Mouse (Mus musculus) left cerebral cortex, postnatal 25 days (tissue): Measurements from ENCODE around the gene Paqr4. TPM values are rescaled to one million over a fixed set of nuclear protein-coding genes. Genes with fewer than 3 reads are reported as not detected.

Experiments used
- total RNA-seq, 2 experiments: library from RNA; stranded (reverse); gene quantifications; 2 replicates each; pipeline ENCODE4 v1.2.3; 2021

Gene Paqr4
- total RNA-seq, 2 experiments from 2014 or later: 52.8 to 58.2 TPM

Other genes starting within 250 kb of the Paqr4 start
- 1 to 10 TPM; 6.5 to 7.0 TPM for gene Zfp213, start 176.6 kb downstream of the Paqr4 start, total RNA-seq
- 10 to 100 TPM; 23.7 to 25.3 TPM for gene Zfp13, start 141.4 kb downstream of the Paqr4 start, total RNA-seq
- gene Zscan10, start 140.0 kb downstream of the Paqr4 start, total RNA-seq: not detected
- gene Mmp25, start 95.6 kb downstream of the Paqr4 start, total RNA-seq: under 1 TPM; 0.32 to 0.34 TPM
- not detected for gene Bicdl2, start 80.4 kb downstream of the Paqr4 start, total RNA-seq
- 100 to 1,000 TPM; 127 to 129 TPM for gene Hcfc1r1, start 67.3 kb downstream of the Paqr4 start, total RNA-seq
- gene Thoc6, start 67.0 kb downstream of the Paqr4 start, total RNA-seq: 1 to 10 TPM; 5.2 to 7.4 TPM
- gene Tnfrsf12a, start 63.4 kb downstream of the Paqr4 start, total RNA-seq: 10 to 100 TPM; 10.3 to 13.5 TPM
- gene Cldn6, start 61.6 kb downstream of the Paqr4 start, total RNA-seq: not detected
- under 1 TPM in 1 of 2 experiments, not detected in 1; 0.25 TPM for gene Cldn9, start 56.8 kb downstream of the Paqr4 start, total RNA-seq
- not detected for gene 1520401A03Rik, start 18.1 kb downstream of the Paqr4 start, total RNA-seq
- 1 to 10 TPM; 3.0 to 3.3 TPM for gene Pkmyt1, start 14.5 kb downstream of the Paqr4 start, total RNA-seq
- under 1 TPM; 0.60 to 0.71 TPM for gene Kremen2, start 5.0 kb upstream of the Paqr4 start, total RNA-seq
- gene Flywch1, start 30.7 kb upstream of the Paqr4 start, total RNA-seq: 100 to 1,000 TPM; 304 to 305 TPM
- gene Flywch2, start 45.2 kb upstream of the Paqr4 start, total RNA-seq: 10 to 100 TPM; 14.5 to 15.4 TPM
- 100 to 1,000 TPM; 495 to 577 TPM for gene Srrm2, start 49.7 kb upstream of the Paqr4 start, total RNA-seq
- 100 to 1,000 TPM; 359 to 371 TPM for gene Elob, start 88.3 kb upstream of the Paqr4 start, total RNA-seq
- not detected for gene Prss33, start 95.2 kb upstream of the Paqr4 start, total RNA-seq
- gene Prss32, start 103.0 kb upstream of the Paqr4 start, total RNA-seq: not detected
- 1 to 10 TPM; 1.1 to 2.3 TPM for gene Prss41, start 103.3 kb upstream of the Paqr4 start, total RNA-seq
- gene Prss21, start 127.2 kb upstream of the Paqr4 start, total RNA-seq: not detected
- not detected for gene Dcpp1, start 140.0 kb upstream of the Paqr4 start, total RNA-seq
- gene Dcpp2, start 140.0 kb upstream of the Paqr4 start, total RNA-seq: not detected
- gene Dcpp3, start 176.6 kb upstream of the Paqr4 start, total RNA-seq: not detected
- gene Sbp, start 200.8 kb upstream of the Paqr4 start, total RNA-seq: not detected
- not detected for gene Sbpl, start 214.4 kb upstream of the Paqr4 start, total RNA-seq
- gene Prss30, start 239.7 kb upstream of the Paqr4 start, total RNA-seq: under 1 TPM; 0.30 to 0.44 TPM